Mouse (Mus musculus) 416B (cell line): ENCODE data around the gene Riok2.
"Not testable (repeated sequence)": the region's sequence is repeated elsewhere in the genome, so short reads cannot be mapped to it uniquely, and the experiment has no call there.

Experiments
- DNase-seq: peaks from one replicate; pipeline ENCODE4 v3.0.0; 2011; ENCODE audit warnings: low read depth

Riok2 gene

DNA sequence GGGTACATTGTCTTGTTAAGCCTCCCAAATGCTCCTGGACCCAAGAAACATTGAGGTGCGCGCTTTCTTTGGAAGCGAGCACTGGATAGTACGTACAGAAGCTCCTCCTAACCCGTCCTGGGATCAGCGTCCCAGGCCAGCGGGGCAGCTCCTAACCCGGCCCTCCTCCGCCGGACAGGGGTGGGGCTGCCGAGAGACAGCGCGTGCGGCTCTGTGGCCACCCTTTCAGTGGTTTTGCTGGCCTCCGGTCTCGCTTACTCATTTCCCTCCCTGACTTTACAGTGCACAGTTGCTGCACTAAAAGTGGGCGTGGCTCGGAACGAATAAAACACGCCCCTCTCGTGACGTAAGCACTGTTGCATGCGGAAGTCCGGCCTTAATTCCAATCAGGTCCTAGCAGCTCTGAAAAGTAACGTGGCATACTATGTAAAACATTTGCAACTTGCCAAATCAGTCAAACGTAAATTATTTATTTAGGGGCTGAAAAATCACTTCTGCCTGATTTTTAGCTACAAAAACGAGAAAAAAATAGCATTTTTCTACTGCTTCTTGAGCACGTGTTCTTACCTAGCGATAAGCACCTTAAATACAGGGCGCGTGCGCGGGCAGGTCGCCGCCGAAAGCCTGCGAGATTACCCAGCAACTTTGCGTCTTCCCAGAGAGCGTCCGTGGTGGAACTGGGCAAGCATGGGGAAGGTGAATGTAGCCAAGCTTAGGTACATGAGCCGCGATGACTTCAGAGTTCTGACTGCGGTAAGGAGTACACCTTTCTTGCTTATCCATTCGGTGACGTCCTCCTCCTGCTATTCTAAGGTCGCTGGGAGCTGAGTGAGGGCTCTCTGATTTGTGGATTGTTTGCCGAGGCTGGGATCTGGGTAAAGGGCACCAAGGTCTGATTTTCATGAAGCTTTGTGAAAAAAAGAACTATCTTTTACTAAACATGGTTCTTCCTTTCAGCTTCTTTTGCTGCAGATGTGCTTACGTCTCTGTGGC lies at the start of gene Riok2:
Gene Riok2 (plus strand): TSS at position 392 of the 993 bp plus-strand sequence.
- peak; percentile 100 for DNase-seq

DNA sequence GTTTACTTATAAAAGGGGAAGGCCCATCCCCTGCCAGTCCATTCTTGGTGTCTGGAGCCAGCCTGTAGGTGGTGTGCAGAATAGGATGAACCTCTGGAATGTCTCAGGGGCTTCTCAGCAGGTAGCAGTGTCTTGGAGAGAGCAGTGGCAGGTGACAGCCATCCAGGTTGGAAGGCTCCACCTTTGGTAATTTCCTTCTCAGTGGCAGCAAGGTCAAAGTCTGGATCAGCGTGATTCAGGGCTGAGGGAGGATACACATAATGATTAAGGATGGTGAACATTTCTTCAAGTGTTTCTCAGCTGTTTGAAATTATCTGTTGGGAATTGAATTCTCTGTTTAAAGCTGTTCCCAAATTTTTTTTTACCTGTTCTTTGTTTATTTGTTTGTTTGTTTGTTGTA lies 48.1 kb upstream of the Riok2 start:
- DNase-seq, result not testable (repeated sequence)

DNA sequence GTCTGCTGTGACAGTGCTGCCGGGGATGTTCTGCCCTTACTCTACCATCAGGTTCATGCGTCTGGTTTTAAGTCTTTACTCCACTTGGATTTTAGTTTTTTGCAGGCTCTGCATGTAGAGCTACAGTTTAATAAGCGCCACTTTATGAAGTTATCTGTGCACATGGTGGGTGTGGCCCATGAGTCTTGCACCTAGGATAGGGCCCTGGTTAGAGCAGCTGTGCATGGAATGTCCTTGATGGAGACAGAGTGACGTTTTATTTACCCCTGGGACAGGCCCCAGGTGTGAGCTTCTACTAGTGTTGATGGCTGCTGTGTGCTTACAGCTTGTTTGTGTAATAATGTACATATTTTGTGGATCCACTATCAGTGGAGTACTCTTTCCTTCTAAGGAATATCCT lies 47.5 kb upstream of the Riok2 start:
- no peak for DNase-seq

DNA sequence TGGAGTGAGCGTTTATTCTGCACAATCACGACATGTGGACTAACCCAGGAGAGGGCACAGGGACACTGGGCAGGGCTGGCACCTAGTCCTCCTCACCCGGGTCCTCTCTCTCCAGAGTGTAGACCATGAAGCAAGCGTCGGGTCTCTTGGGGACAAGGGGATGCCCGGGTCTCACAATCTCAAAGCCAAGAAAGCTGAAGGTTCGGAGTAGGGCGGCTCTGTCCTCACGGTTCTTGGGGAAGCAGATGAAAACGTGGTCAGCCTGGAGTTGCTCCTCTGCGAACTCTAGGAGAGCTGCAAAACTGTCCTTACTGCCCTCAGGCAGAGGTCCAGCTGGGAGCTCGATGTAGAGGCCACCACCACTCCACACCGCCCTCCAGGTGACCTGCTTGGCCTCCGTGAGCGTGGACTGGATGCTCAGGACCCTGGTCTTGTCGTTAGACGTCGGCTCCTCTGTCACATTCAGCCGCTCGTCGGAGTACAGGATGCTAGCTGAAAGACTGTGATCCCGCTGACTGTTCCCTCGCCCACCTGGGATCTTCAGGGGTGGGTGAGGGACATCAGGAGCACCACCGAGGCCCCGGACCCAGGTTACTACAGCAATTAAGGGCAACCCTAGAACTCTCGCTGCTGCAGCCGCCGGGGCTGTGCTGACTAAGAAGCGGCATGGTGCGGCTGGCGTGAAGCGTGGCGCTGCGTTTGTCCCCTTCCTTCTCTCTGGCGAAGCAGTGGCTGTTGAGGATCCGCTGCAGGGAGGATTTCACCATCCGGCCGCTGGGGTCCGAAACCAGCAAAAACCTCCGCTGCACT lies 28.5 kb upstream of the Riok2 start:
- not testable (repeated sequence) for DNase-seq

DNA sequence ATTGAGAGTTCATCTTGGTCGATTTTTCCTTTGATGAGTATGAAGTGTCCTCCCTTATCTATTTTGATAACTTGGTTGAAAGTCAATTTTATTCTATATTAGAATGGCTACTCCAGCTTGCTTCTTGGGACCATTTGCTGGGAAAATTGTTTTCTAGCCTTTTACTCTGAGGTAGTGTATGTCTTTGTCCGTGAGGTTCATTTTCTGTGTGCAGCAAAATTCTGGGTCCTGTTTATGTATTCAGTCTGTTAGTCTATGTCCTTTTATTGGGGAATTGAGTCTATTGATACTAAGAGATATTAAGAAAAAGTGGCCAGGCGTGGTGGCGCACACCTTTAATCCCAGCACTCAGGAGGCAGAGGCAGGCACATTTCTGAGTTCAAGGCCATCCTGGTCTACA lies 27.8 kb upstream of the Riok2 start:
- not testable (repeated sequence) for DNase-seq

DNA sequence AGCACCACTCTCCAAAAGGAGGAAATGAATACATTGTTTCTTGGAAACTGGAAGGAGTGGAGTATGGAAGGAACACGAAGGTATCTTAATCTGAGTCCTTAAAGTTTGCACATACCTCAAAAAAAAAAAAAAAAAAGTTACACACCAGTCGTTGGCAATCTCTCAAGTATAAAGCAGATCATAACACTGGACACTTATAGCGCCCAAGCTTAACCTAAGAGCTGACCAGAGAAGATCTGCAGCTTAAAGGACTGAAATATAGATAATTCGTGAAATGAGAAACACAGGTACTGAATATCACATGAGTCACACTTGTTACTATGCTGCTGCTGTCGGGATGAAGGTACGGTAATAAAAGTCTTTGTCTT lies 575 bp upstream of the Riok2 start:
- DNase-seq, result peak; percentile 30

DNA sequence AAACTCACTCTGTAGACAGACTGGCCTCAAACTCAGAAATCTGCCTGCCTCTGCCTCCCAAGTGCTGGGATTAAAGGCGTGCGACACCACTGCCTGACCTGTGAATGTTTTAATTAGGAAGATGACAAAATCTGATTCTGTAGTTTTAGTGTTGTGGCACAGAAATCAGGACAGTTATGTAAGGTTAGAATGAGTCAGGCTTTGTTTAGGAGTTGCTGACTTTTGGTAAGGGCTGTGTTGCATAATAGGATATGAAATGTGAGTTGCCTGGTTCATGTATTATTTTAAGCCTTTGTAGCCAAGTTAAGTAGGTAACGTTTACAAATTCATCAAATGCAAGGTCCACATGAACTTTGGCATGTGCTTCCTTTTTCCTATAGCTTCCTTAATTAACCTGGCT lies 1.5 kb downstream of the Riok2 start:
- peak; percentile 72 for DNase-seq

DNA sequence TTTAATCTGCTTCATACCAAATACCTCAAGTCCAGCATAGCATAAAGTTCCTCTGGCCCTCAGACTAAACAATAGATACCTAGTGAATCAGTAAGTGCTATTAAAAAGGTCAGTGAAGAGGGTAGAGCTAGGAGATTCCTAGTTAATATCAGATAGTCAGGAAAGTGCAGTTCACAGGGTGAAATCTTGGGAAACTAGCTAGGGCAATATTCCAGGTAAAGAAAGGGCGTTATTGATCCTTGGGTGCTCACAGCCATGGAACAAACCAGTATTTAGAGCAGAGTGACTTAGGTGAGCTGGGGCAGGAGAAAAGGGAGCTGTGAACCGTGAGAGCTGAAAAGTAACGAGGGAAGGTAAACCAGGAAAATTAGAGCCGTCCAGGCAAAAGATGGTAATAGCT lies 9.6 kb downstream of the Riok2 start:
- DNase-seq, result no peak

DNA sequence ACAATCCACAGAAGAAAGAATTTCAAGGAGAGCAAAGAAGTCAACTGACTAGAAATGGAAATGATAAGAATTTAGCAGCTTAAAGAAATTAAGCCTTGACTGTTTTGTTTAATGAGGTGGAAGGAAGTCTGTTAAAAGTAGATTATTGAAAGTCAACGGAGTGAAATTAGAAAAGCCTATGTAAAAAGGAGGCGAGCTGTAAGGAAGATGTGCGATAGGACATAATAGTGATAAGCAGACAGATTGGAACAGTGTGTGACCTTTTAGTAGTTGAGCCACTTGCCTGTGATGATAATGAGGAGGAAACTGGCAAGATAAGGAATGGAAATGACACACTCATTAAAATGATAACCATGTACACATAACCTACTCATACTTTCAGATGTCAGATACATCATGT lies 10.4 kb downstream of the Riok2 start:
- DNase-seq, result peak; percentile 32

DNA sequence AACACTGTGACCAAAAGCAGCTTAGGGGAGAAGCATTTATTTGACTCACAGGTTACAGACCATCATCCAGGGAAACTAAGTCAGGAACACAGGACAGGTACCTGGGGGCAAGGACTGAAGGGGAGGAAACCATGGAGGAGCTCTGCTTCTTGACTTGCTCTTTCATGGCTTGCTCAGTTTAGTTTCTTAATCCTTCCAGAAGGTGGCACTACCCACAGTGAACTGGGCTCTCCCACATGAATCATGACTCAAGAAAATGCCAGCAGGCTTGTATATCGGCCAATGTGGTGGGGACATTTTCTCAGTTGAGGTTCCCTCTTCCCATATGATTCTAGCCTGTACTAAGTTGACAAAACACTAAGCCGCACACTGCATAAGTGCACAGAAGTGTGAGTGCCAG lies 12.0 kb downstream of the Riok2 start:
- DNase-seq, result peak; percentile 68

DNA sequence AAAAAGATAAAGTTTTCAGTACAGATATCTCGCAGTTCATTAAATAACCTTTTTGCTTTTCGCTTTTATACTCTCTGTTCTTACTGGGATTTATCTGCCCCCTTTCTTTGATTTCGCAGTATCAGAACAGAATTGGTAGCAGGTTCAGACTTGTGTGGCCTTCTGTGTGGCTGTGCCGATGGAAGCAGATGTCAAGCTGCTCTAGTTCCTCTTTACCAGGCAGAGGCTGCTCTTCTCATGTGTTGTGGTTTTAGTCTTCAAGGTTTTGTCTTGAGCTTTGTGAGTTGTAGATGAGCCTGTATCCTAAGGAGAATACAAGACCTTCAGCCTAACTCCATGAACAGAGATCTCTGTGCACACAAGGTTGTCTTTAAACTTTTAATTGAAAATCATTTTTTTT lies 17.7 kb downstream of the Riok2 start:
- peak; percentile 74 for DNase-seq

DNA sequence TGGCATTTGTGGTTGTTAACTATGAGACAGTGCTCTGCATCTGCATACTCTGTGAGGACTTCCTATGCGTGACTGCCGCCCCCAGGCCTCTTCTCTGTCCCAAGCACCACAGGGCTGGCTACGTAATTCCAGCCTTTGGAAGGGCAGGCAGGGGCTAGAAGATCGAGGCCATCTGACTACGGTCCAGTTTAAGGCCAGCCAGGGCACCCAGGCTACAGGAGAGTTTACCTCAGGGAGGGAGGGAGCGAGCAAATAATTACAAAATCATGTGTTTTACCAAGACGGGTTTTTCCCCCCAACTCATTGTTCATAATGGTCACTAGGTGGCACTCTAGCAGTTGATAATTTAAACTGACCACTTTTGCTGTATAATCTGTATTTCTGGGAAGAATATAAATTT lies 18.8 kb downstream of the Riok2 start:
- DNase-seq, result peak; percentile 58

DNA sequence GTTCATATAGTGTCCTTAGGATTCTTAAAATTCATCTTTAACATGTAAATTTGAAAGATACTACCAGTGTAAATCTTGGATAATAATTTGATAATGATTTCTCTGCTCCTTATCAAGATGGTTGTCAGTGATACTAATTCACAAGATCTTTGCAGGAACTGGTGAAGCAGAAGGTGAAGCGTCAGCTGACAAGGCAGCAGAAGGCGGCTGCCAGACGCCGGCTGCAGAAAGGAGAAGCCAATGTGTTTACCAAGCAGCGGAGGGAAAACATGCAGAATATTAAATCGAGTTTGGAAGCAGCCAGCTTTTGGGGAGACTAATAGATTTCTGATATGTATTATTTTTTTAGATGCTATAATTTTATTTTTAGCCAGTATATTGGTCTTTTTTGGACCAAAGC lies 19.2 kb downstream of the Riok2 start:
- no peak for DNase-seq

DNA sequence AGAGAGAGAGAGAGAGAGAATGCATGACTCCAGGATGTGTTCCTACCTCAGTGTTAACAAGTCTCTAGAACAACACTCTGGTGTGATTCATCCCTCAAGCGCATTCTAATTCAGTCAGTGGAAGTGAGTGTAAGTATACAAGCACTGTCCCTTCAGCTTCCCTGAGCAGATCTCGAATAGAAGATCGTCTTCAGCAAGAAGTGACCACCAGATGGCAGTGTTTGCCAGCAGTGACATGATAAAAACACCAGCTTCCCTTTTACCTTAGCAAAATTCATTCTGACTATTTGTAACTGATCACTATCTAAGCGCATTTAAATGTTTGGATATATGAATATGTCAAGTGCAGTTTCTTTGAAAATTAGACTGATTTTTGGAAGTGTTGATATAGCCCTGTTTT lies 20.2 kb downstream of the Riok2 start:
- DNase-seq, result peak; percentile 87

DNA sequence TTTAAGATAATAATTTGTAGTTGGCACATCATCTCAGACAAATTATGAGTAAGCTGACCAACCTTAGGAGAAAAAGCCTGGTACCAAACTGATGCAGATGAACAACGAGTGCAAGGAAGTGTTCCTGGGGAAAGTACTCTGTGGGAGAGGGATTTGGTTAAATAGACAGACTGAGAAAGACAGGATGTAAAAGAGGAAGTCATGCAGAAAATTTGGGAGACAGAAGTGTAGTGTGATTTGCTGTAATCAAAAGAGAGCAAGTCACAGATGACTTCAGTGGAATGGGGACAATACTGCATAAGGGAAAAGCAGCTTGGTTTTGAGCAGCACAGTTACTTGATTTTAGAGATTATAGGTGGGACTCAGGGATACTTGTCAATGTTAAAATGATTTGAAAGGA lies 22.8 kb downstream of the Riok2 start:
- DNase-seq, result no peak

DNA sequence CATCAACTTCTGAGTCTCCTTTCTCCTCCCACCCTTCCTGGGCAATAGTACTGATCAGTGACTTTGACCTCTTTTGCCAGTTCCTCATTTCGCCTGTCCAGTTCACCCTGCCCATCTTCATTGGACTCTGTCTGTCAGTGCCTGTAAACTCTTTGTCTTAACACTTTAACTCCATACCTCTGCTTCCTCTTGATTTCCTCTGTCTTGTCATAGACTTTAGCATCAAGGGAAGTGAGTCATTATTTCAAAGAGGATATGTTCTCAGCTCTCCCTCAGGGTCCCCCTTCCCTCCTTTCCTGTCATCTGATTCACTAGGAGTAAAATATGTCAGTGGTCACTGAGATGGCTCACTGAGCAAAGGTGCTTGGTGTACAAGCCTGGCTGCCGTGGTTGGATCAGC lies 24.6 kb downstream of the Riok2 start:
- peak; percentile 81 for DNase-seq

DNA sequence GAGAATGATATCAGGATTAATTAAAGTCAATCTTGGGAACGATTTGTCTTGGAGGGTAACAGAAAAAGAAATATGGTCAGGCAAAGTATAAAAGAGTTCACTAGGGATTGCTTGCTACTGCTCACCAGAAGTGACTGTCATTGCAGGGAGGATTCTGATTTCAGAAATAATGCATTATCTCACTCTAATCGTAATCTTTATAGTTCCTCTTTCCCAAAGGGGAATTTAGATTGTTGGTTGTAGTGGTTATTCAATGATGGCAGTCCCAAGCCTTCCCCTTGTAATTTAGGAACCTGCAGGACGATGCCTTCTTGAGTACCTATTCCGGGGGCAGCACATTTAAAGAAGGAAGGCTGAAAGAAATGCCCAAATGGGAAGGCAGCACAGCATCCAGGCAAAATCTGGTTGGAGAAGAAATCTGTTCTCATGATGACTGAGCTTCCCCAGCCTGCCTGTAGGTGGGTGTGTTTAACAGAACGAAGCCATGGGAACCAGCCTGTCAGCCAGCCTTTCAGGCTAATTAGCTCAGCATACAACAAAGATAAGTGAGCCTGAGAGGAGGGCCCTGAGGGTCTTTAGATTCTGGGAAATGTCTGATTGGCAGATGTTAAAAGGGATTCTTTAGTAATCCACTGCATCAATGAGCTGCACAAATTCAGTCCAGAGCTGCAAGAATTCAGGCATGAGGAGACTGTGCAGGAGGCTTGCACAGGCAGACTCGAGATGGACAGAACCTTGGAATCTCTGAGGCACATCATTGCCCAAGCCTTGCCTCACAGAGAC lies 28.3 kb downstream of the Riok2 start, which contains the start of gene Lix1:
Gene Lix1 (plus strand): TSS at position 451 of the 783 bp plus-strand sequence.
- peak; percentile 54 for DNase-seq

DNA sequence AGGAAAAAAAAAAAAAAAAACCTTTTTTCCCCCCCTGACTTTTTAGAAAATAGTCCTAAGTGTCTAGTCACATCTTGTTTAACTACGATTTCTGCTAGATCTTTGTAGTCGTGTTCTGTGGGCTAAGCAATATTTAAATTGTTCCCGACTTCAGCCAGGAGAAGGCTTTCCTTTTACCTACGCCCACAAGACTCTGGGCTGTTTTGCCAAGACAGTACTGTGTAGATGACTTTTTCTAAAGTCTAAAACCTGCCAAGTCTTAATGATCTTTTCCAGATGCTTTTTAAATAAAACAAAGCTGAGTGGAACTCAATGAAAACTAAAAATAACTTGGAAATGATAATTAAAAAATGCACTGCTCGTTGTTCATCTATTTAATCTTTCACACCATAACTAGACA lies 28.9 kb downstream of the Riok2 start:
- DNase-seq, result no peak

DNA sequence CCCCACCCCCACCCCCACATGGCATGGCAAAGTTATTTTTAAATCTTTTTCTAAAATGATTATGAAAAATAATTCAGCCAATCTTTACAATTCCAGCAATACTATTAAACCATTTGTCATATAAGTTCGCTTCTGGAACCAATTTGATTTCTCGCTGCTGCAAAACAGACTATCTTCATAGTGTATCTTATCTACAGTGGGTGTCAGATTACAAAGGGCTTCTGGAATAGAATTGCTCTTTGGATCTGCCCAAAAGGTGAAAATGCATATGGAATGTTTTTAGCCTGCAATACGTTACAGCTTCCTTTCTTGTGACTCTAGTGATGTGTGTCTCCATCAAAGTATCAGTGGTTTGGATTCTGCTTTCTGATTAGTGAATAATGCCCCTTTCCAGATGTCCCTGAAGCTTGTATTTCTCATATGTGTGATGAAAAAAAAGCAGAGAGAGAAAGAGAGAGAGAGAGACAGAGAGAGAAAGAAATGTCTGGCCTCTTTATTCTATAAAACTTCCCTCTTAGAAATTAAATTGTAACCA lies 29.5 kb downstream of the Riok2 start:
- DNase-seq, result no peak

DNA sequence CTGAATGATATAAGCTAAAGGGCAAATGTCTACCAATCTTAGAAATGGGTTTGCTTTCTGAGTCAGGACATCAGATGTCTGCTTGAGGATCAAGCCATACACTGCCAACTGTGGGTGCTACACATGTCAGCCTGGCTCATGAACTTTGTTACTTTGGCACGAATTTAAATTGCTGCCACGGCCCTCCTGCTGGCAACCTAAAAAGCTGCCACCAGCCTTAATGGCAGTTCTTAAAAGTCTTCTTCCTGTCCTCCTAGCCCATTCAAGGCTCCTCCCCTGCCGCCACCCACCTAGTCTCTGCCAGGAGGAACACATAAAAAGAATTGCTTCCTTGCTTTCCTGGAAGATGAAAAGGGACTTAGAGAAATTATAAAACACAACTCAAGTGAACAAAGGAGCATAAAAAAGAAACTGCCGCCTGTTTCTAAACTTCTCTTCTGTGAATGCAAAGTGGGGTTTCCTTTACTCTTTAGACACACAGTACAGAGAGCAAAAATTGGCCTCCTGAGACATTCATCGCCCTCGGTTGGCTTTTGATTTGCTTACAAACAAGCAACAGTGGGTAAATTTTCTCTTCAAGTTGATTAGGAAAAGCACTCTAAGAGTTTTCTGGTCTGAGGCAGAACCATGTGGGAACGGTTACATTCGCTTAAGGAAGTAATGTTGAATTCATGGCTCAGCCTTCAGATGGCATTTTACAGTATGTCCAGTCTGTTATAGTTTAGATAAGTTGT lies 30.9 kb downstream of the Riok2 start:
- no peak for DNase-seq

DNA sequence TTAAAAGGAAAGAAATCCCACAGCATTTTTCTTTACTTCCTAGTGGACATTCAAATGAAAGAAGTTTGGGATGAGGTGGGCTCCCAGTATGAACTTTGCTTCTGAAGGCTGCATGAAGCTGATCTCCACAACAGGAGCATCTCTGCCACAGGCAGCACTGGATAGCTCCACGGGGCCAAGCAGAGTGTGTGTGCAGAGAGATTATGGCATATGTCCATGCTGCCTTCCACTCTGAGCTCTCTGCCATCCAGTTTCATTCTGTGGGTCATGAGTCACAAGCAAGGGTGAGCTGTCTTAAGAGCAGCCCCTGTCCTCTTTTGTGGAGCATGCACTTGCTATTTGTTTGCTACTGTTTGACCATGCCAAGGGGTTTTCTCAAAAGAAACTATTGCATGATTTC lies 31.5 kb downstream of the Riok2 start:
- peak; percentile 31 for DNase-seq
